Mouse (Mus musculus) erythroblast, embryonic 14.5 days (primary cell): ENCODE measurements around the gene Srsf9.

Source experiments
- GATA1 ChIP-seq: IDR thresholded peaks from 2 replicates; pipeline ENCODE4 v1.6.1; 2012; ENCODE audit warnings: low read length, inconsistent platforms, mixed read lengths
- TAL1 ChIP-seq: IDR thresholded peaks from 3 replicates; pipeline ENCODE4 v1.6.1; 2012; ENCODE audit warnings: low read length, inconsistent platforms, mixed read lengths

- TF ChIP-seq TAL1: no peak
- TF ChIP-seq GATA1: no peak
Measured at GRCm38 (mm10) chr5:115278053-115278452, 48.9 kb upstream of the Srsf9 start.
